Mouse (Mus musculus) 3T3-L1 (cell line): ENCODE measurements around the gene Klhl3.

Experiments used
- DNase-seq: peaks from one replicate; pipeline ENCODE4 v3.0.0-alpha.2; 2015; ENCODE audit warnings: low read depth, low spot score

Gene Klhl3

DNA sequence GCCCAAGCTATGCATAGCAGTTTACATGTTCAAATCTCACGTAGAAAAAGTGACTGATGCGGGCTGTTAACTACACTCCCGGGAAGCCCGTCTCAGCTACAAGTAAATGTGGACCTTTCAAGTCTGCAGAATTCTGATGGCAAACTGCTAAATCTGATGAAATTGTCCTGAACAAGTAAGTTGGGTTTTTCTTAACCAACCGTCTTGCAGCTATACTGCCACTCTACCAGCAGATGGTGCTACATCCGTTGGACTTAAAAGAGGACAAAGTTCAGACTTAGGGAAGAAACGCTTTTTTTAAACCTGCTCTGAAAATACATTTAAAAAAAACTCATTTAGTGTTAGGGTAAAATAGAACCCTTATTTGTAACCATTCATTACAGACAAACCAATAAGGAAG, 12.7 kb upstream of the Klhl3 start:
- peak; percentile 83 for DNase-seq

DNA sequence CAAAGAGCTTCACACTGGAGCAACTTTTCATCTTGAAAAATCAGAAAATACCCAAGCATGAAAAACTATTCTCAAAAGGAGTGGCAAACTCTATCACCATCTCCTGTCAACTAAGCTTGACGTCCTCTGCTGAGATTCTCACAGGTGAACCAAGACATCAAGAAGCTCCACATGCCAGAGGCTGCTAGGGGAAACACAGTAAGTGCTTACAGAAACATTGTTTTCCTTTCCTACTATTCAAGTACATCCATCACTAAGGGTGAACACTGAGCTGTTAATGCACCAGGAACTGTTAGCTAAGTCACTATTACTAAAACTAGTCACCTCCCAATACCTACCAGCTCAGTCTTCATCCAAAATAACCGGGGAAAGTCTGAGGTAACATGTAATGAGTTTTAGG, 11.6 kb upstream of the Klhl3 start:
- DNase-seq, result no peak

DNA sequence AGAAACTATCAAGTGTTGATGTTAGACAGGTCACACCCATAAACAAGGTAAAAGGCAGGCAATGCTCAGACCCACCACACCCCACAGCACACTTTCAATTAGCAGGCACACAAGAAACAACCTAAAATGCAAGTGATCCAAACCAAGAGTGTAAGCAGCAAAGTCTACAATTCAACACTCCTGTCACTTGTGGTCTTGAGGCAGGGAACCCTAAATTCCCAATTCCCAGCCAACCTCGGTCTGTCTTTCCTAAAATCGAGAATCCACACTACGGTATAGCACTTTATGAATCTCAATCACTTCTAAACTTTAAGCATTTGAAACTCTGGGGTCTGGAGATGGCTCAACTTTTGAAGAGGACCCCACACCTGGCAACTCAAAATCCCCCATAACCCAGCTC, 10.9 kb upstream of the Klhl3 start:
- no peak for DNase-seq

DNA sequence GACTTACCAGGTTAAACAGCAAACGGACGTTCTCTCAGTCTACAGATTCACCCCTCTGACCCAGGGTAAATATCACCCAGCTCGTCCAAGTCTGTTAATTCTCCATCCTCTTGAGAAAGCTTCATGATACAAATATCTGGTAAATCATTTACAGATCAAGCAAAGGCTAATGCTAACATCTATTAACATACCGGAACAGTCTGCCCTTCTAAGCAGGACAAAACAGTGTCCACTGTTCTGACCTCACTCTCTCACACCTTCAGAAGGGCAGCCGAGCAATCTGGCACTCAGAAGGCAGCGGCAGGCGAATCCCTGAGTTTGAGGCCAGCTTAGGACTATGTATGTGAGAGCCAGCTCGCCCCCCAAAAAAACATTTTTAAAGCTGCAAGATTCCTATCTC, 10.0 kb upstream of the Klhl3 start:
- no peak for DNase-seq

DNA sequence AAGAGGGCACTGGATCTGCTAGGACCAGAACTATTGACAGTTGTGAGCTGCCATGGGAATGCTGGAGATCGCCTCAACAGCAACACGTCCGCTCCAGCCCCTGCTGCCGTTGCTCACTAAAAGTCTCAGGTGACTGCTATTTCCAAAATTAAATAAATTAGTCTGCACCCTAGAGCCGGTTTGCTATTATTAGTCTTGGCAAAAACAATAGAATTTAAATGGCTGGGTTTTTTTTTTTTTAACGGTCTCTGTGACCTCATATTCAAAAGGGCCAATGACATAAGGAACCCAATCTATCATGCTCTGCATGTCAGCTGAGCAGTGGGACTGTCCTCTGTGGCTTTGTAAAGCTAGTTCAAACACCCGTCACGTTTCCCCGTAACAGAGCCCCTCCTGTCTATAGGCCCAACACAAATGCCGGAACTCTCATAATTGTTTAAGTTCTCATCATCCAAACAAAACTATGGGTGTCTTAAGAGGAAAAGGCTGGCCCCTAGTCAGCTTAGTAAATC, 9.4 kb upstream of the Klhl3 start:
- DNase-seq, result no peak

DNA sequence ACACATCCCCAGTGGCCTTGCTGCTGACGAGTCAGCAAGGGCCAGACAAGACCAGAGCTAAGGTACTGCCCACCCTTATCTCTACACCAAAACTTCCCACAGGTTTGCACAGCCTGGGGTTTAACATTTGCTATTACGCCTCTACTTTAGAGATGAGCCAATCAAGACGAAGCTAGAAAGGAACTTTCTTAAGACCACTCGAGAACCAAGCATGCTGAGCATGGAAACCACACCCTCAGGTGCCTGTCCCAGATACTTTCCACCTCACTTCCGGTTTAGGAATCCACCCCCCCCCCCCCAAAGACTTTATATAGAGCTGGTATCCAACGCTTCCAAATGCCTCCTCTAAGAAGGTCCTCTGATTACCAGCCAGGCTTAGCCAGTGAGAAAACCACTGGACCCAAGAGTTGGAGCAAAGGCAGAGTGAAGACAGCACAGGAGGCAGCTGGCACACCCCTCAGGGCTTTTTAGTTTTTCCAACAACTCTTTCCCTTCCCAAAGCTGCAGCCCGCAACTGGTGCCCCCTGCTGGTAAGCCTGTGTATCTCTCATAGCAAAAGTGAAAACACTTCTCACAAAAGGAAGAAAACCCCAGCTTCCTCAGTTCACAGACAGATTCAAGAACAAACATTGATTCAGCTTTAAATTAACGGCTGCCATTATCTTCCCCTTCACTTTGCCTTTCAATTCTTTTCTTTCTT, 4.1 kb upstream of the Klhl3 start:
- DNase-seq, result peak; percentile 62

DNA sequence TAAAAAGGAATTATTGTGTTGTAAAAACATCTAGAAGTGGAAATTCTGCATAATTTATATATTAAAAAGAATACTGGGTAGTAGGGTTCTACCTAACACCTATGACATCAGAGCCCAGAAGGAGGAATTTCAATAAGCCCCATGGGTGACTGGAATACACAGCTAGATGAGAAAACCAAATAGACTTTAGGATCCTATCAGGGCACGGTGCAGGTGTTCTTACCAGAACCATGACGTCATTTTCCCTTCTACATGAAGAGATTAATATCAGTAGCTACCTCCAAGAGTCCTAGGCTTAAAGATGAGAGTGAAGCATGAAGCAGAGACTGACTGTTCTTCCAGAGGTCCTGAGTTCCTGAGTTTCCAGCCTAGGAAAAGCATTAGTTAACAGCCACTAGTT, 3.4 kb upstream of the Klhl3 start:
- no peak for DNase-seq

DNA sequence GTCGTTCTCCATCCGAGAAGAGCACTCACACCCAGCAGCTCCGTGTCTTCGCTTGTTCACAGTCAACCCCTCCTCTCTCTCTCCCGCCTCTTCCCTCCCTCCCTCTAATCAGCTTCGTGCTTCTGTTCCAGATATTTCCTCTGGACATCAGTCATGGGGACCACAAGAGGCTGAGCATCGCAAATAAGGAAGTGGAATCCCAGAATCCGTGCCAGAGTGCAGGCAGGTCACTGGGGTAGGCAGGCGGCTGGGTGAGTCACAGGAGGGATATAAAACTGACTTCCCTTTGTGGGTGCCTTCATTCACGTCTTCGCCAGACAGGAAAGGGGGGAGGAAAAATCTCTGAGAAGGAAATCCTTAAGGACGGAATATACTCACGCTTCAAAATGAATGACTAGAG, 1.8 kb upstream of the Klhl3 start:
- peak; percentile 21 for DNase-seq

DNA sequence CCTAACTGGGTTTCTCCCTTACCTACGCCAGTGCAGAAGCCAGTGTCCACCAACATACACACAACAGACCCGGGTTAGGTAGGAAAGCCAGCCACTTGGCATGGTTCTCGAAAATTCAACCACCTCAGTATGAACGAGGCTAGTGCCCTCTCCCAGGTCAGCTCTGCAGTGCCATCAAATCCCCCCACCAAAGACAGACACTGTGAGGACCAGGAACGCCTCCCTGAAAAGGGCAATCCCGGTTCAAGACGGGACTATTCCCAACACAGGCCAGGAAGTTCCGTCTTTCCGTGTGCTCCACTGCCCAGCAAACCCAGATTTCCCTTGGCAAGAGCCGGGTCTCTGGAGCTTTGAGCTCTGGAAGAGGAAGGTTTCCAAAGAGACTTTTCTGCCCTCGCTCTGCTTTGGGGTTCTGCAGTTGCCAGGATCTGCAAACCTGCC, 771 bp downstream of the Klhl3 start:
- DNase-seq, result no peak

DNA sequence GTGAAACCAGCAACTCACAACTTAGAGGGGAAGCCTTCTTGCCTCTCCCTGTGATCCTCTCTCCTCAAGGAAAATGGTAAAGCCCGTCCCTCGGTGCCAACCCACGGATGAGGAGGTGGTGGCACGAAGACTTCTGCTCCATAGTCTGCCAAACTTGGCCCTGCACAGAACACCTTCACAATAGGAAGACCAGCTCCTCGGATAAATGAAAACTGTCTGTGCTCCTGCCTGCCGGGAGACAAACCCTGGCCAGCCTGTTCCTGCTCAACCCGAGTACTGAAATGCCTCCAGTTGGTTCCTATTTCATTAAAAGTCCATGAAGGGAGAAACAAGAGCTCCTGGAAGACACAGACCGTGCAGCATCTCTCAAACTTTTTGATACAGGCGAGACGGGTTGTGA, 1.2 kb downstream of the Klhl3 start:
- DNase-seq, result no peak

DNA sequence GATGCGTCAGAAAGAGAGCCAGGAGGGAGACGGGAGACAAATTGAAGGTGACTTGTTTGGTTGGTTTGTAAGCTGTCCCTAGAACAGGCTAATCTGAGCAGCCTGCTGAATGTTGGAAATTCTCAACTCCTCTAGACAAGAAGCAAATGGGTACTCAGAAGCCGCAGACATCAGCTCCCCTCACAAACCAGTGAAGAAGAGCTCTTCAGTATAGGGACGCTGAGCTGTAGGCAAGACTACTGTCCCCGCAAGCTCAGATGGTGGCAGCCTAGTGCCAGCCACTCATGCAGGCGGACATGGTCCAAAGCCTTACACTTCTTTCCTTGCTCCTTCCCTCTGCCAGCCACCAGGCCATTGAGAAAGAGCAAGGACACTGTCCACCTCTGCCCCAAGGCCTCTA, 2.1 kb downstream of the Klhl3 start:
- no peak for DNase-seq

DNA sequence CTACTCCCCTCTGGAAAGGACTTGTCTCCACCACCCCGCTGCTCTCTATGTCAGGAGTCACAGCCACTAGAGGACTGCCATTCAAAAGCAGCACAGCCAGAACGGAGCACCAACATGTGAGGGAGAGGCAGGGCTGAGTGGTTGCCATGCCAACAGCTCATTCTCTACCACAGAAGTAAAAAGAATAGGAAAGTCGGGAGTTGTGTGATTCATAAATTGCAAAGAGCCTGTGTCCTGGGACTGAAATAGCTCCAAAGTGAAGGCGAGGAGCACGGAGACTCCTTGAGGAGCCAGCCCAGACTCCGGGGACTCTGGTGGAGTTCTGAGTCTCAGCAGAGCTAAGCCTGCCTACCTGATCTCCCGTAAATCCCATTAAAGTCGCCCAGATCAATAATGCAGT, 22.7 kb downstream of the Klhl3 start:
- DNase-seq, result no peak

DNA sequence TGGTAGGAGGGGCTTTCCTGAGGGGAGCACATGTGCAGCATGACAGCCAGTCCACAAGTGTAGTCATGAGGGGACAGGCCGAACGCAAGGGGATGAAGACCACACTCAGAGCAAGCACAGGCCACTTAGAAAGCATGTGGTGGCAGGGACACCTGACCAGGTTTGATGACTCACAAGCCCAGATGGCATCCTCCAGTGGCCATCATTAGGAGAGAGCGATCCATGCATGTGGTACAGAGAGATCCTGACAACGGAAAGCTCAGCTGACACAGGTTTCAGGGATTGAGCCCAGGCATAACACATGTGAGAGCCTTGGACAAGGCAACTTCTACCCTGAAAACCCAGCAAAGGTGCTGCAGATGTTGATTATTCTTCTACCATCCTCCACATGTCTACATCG, 29.0 kb downstream of the Klhl3 start:
- no peak for DNase-seq

DNA sequence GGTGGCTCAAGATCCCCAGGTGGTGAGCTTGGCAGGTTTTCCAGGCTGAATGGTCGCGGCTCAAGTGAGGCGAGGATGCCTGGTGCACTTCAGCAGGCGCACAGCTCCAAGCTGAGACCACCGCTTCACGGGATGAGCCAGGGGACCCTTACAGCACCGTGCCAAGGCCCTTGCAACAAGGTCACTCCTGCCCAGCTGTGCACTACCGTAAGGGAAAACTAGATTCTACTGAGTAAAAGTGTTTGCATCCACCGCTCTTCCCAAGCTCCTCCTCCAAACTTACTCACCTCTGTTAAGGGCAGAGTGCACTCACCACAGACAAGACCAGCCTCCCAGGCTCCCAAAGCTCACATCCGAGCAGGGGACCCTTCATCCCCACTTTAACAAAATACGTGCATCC, 29.9 kb downstream of the Klhl3 start:
- no peak for DNase-seq

DNA sequence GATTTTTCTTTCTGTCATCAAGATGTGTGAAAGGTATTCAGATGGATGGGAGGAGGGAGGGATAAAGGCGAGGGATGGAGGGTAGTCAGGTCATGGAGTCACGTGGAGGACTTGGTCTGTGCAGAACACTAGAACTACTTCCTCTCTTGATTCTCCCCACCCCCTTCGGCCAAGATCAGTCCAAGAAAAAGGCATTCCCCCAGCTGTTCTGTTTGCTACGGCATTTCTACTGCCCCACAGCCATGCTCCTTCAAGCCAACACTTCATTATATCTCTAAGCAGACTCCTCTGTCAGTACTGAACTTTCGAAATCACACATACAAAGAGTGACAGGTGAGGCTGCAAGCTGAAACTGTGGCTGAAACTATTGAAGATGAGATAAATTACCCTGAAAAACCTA, 30.3 kb downstream of the Klhl3 start:
- DNase-seq, result no peak

DNA sequence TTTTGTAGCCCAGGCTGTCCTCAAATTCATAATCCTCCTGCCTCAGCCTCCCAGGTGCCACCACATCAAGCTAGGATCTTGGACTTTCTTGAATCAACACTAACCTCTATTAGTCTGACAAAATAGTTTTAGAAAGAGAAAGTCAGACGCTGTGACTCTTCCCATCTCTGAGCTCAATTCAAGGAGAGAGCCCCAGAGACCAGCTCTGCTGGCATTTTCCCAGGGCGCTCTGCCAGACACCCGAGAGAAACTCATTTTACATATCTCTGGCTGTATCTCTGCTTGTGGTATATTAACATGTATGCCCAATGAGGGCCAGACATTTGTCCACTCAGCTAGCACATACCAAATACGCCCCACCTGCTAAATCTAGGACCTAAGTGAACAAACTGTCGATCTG, 35.0 kb downstream of the Klhl3 start:
- DNase-seq, result no peak

DNA sequence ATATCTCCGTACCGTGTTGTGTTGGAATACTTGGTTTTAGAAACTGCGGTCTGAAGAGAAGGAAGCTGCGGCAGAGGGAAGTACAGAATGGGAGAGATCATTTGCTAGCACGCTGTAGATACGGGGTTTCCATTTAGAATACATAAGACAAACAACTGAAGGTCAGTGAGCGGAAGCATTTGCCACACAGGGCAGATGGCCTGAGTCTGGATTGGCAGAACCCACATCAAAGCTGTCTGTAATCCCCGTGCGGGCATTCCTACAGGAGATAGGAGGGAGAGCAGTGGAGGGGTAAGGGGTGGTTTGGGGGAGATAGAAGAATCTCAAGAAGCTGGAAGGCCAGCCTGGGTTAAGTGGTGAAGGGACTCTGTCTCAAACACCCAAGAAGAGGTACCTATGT, 38.5 kb downstream of the Klhl3 start:
- DNase-seq, result no peak

DNA sequence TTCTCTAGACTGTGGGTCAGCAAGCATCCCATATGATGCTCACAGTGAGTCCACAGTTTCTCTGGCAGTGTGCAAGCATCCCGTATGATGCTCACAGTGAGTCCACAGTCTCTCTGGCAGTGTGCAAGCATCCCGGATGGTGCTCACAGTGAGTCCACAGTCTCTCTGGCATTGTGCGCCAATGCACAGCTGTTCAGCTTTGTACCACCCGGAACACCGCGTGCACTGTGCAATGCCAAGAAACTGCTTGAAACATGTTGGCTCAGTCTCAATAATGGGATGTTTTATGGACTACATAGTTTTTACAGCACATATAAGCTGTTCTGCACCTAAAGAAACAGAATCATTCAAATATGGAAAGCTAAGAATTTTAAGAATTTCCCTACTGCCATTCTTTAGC, 38.9 kb downstream of the Klhl3 start:
- no peak for DNase-seq

DNA sequence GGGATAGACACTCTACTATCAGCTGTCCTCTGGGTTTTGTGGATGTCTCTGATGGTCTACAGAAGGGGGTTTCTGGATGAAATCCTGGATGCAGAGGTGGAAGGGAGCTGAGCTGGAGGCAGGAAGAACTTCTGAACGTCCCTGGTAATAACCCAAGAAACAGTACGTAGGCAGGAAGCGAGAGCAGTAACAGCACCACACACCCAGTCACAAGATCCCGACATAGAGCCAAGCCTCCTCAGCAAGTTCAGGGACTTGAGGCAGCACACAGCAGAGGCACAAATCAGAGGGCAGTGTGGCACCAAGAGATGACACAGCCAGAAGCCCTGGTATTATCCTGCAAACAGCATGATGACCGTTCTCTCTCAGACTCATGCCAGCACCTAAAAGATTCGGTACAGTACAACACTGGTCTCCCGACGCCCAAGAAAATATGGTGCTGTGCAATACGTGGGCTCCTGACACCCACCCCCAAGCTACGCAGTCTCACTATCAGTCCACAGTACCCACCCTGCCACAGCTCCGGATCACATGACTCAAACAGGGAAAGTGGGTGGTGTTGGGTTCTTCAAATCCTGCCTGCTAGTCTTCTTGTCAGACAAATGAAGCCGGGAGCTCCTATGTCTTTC, 40.0 kb downstream of the Klhl3 start:
- DNase-seq, result no peak

DNA sequence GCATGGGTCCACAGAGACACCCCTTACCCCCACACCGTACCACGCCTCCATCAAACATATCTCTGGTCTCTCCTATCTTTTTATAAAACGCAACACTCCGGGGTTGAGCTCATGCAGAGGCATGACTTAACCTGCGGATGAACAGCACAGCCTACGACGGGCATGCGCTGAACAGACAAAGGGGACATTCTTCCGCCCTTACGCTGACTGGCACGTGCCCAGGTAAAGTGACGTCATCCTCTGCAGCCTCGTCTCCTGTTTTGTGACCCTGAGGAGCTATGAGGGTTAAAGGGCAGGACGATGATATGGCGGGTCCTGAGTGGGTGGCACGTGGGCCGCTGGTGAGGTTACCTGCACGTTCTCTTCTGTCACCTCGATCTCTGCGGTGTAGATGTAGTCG, 42.2 kb downstream of the Klhl3 start:
- no peak for DNase-seq

DNA sequence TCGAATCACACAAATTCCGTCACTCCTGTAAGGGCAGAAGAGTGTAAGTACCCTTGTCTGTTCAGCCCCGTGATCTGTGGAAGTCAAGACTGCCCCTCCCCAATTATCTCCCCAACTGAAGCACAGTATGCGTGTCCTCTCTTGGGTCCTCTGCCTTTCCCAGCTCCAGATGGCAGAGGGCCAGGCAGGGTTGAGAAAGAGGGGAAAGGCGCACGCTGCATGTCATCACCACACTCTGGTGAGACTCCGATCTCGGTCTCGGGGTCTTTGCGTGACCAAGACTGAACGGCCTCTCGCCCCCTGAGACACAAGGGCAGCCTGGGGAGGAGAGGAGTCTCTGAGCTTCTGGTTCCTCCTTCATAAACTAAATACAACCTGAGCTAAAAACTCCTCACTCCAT, 42.9 kb downstream of the Klhl3 start:
- DNase-seq, result no peak

DNA sequence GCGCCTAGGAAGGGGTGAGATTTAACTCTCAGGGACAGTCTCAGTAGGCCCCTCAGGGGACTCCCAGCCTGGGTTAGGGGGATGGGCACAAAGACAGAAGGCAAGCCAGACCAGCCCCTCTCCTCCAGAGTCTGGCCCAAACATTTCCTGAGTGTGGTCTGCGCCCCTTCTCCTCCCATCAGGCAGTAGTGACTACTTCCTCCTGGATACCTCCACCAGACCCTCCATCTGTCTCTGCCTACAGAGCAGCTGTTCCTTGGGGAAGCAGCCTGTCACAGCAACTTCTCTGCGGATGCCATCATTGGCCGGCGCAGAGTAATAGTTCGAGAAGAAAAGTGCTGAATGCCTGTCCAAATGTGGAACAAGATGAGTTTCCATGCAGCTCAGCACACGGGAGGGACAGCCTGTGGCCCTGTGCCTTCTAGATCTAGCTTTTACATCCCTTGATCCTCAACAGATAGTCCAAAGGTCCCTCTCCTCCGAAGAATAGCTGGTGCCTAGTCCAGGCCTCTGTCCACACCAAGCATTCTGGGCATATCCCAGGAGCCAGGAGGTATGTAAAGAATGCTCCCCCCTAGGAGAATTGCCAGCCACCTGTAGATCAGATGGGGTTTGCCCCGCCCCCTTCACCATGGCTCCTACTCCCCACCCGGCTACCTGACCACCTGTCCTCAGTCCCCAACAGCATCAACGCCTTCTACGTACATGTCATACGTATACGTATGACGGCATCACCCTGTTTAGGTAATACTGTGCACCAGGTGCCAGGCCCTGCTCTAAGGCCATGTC, 44.8 kb downstream of the Klhl3 start:
- no peak for DNase-seq
